ENCODE assay signal across 7 mouse cellular contexts in the genomic region with DNA sequence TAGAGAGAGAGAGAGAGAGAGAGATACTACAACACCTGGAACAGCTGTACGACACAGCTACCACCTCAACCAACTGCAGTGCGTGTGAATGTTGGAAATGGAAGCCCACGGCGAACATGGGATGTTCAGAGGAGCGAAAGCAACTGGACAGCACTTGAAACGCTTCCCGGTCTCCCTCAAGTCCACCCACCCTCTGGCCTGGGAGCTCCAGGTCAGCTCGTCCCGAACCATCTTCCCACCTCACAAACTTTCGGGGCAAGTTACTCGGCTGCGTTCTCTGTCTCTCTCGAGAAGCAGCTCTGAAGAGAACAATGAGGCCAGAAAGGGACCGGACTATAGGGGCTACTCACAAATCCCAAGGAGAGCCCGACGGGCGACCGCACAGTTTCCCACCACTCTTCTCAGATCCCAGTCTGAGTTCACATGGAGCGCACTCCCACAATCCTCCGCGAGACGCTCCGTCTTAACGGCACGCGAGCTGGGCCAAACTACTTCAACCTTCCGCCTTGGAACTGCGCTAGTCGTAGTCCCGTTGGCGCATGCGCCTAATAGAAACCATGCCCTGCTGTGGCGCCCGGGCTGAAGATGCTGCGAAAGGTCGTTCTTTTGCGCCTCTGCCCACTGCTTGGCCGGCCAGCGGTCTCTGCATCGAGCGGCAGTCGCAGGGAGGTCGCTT. TPM values are rescaled to one million over a fixed set of nuclear protein-coding genes. Genes with fewer than 3 reads are reported as not detected.
DNase-seq lines count a peak whose midpoint lies in the region; ATAC-seq lines count a peak whose summit lies in the region.

A gene (minus strand): TSS at position 438 of the 676 bp plus-strand sequence.
A gene (plus strand): TSS at position 523 of the 676 bp plus-strand sequence.

- peak; percentile 97 for DNase-seq in adrenal gland, postnatal 14 days
- peak; percentile 98 for DNase-seq in embryonic facial prominence, embryonic 11.5 days (ENCODE audit: low spot score)
- peak; percentile 96 for DNase-seq in kidney, adult 11 months
- peak; percentile 95 for DNase-seq in limb, embryonic 10.5 days (ENCODE audit: low spot score)
- peak; percentile 86 for DNase-seq in spleen, adult 12 weeks (ENCODE audit: low spot score)

- peak; percentile 97 for ATAC-seq in embryonic facial prominence, embryonic 11.5 days (replicated peaks; ENCODE audit: insufficient number of reproducible peaks, low FRiP score, low TSS enrichment, low read depth)
- peak; percentile 97 for ATAC-seq in granulocyte monocyte progenitor cell, adult 5-6 weeks (replicated peaks; ENCODE audit: poor library complexity, severe bottlenecking)
- peak; percentile 99 for ATAC-seq in midbrain, embryonic 13.5 days

- peak within 1 kb of the TSS; percentile 59 for H3K4me2 ChIP-seq in embryonic facial prominence, embryonic 11.5 days (ENCODE audit: low read depth, low read length)
- H3K4me2 ChIP-seq in midbrain, embryonic 13.5 days (replicated peaks) = peak within 1 kb of the TSS; percentile 85

- 0% methylated on average over 43 of the region's 43 CpGs for WGBS in embryonic facial prominence, embryonic 11.5 days
- WGBS in limb, embryonic 10.5 days = under 1% methylated on average over 43 of the region's 43 CpGs
- 0% methylated on average over 43 of the region's 43 CpGs for WGBS in midbrain, embryonic 13.5 days

- no peaks in the 10 kb centered on the region for H3K9me3 ChIP-seq in embryonic facial prominence, embryonic 11.5 days (replicated peaks; ENCODE audit: control insufficient read depth, low read length)
- no peaks in the 10 kb centered on the region for H3K9me3 ChIP-seq in limb, embryonic 10.5 days (replicated peaks)
- H3K9me3 ChIP-seq in midbrain, embryonic 13.5 days = no peaks in the 10 kb centered on the region

- H3K27me3 ChIP-seq in embryonic facial prominence, embryonic 11.5 days (ENCODE audit: control insufficient read depth, insufficient read depth, low read length) = no peaks in the 10 kb centered on the region
- H3K27me3 ChIP-seq in limb, embryonic 10.5 days (ENCODE audit: low read depth, poor library complexity, severe bottlenecking) = no peaks in the 10 kb centered on the region
- H3K27me3 ChIP-seq in midbrain, embryonic 13.5 days = no peaks in the 10 kb centered on the region

- no peaks in the 10 kb centered on the region; the same call in 1 of the 2 replicates for H3K36me3 ChIP-seq in embryonic facial prominence, embryonic 11.5 days (replicated peaks; ENCODE audit: control insufficient read depth, insufficient read depth, low read depth, low read length)
- peaks cover 37% of the 10 kb centered on the region for H3K36me3 ChIP-seq in limb, embryonic 10.5 days
- H3K36me3 ChIP-seq in midbrain, embryonic 13.5 days = peaks cover 13% of the 10 kb centered on the region

- H3K9ac ChIP-seq in embryonic facial prominence, embryonic 11.5 days (replicated peaks; ENCODE audit: low read length) = peak within 1 kb of the TSS; percentile 79
- peak within 1 kb of the TSS; percentile 81 for H3K9ac ChIP-seq in midbrain, embryonic 13.5 days (replicated peaks)

- H3K27ac ChIP-seq in embryonic facial prominence, embryonic 11.5 days (replicated peaks; ENCODE audit: low read depth, low read length) = peak within 1 kb of the TSS; percentile 62; the same call in 1 of the 2 replicates
- peak within 1 kb of the TSS; percentile 93 for H3K27ac ChIP-seq in limb, embryonic 10.5 days
- peak within 1 kb of the TSS; percentile 78; the same call in 1 of the 2 replicates for H3K27ac ChIP-seq in midbrain, embryonic 13.5 days

- no peaks in the 10 kb centered on the region for H3K4me1 ChIP-seq in embryonic facial prominence, embryonic 11.5 days (ENCODE audit: control insufficient read depth, insufficient read depth, low read length)
- peaks cover 16% of the 10 kb centered on the region for H3K4me1 ChIP-seq in limb, embryonic 10.5 days
- peaks cover 24% of the 10 kb centered on the region for H3K4me1 ChIP-seq in midbrain, embryonic 13.5 days (replicated peaks)

- peak within 1 kb of the TSS; percentile 91 for H3K4me3 ChIP-seq in embryonic facial prominence, embryonic 11.5 days (ENCODE audit: low read depth, low read length)
- peak within 1 kb of the TSS; percentile 86 for H3K4me3 ChIP-seq in limb, embryonic 10.5 days
- peak within 1 kb of the TSS; percentile 90 for H3K4me3 ChIP-seq in midbrain, embryonic 13.5 days (replicated peaks)

RNA-seq across cellular contexts. Expression of the first gene that starts in this region (rescaled TPM):
- 23.0 and 27.1 TPM in 2 replicates for total RNA-seq in adrenal gland, postnatal 14 days (2021)
- 27.9 and 29.0 TPM in 2 replicates for polyA plus RNA-seq in embryonic facial prominence, embryonic 11.5 days (2014; fragmentation: Nextera tagmentation; extraction: Ambion mirVana)
- total RNA-seq in granulocyte monocyte progenitor cell, adult 5-6 weeks (2014; fragmentation: Nextera tagmentation) = 25.0 and 36.0 TPM in 2 replicates
- 48.8 and 63.6 TPM in 2 replicates for total RNA-seq in granulocyte monocyte progenitor cell, adult 5-6 weeks (2017)
- polyA plus RNA-seq in limb, embryonic 10.5 days (2016; fragmentation: Nextera tagmentation; extraction: Ambion mirVana) = 27.8 and 28.9 TPM in 2 replicates
- polyA plus RNA-seq in midbrain, embryonic 13.5 days (2015; fragmentation: Nextera tagmentation; extraction: Ambion mirVana) = 21.5 and 23.4 TPM in 2 replicates

RNA-seq across cellular contexts. Expression of the second gene that starts in this region (rescaled TPM):
- total RNA-seq in adrenal gland, postnatal 14 days (2021) = 19.6 and 23.1 TPM in 2 replicates
- 35.8 and 38.5 TPM in 2 replicates for polyA plus RNA-seq in embryonic facial prominence, embryonic 11.5 days (2014; fragmentation: Nextera tagmentation; extraction: Ambion mirVana)
- 14.7 and 23.7 TPM in 2 replicates for total RNA-seq in granulocyte monocyte progenitor cell, adult 5-6 weeks (2014; fragmentation: Nextera tagmentation)
- total RNA-seq in granulocyte monocyte progenitor cell, adult 5-6 weeks (2017) = 20.1 and 30.9 TPM in 2 replicates
- polyA plus RNA-seq in limb, embryonic 10.5 days (2016; fragmentation: Nextera tagmentation; extraction: Ambion mirVana) = 26.8 and 31.5 TPM in 2 replicates
- polyA plus RNA-seq in midbrain, embryonic 13.5 days (2015; fragmentation: Nextera tagmentation; extraction: Ambion mirVana) = 39.5 and 41.5 TPM in 2 replicates

Comparison
In these comparisons a context has a peak if more than half of its experiments do, and no peak if none do; other contexts are left out.
1. Peak in every context shown above with its lines: DNase-seq, ATAC-seq, H3K4me3 ChIP-seq and H3K27ac ChIP-seq.